Mouse (Mus musculus) spleen, adult 2 months (tissue): ENCODE data around the gene Treml4. TPM values are rescaled to one million over a fixed set of nuclear protein-coding genes. Genes with fewer than 3 reads are reported as not detected.
"Not testable (repeated sequence)": the region's sequence is repeated elsewhere in the genome, so short reads cannot be mapped to it uniquely, and the experiment has no call there.

Experiments used
- DNase-seq, 2 experiments: peaks; one replicate each; pipeline versions ENCODE4 v3.0.0 to v3.0.0-alpha.2; 2012 to 2021; ENCODE audit warnings: low spot score in 2 of 2, low read depth in 1 of 2
- H3K27ac ChIP-seq: fragments of 200-500 bp; 2 replicates; pipeline ENCODE4 v1.5.1; 2012; ENCODE audit warnings: low read length, inconsistent platforms; ENCODE audit not compliant: insufficient read depth
- H3K27me3 ChIP-seq: fragments of 200-500 bp; 2 replicates; pipeline ENCODE4 v1.6.1; 2012; ENCODE audit warnings: mild to moderate bottlenecking, moderate library complexity, low read length, inconsistent platforms; ENCODE audit not compliant: control insufficient read depth, insufficient read depth
- H3K36me3 ChIP-seq: fragments of 200-500 bp; 2 replicates; pipeline ENCODE4 v1.6.1; 2012; ENCODE audit warnings: mild to moderate bottlenecking, low read length, inconsistent platforms; ENCODE audit not compliant: control insufficient read depth, insufficient read depth
- H3K4me1 ChIP-seq: fragments of 200-500 bp; 2 replicates; pipeline ENCODE4 v1.6.1; 2011; ENCODE audit warnings: inconsistent platforms; ENCODE audit not compliant: control insufficient read depth, insufficient read depth, insufficient read length
- H3K4me3 ChIP-seq: fragments of 200-500 bp; 2 replicates; pipeline ENCODE4 v1.5.1; 2011; ENCODE audit warnings: mild to moderate bottlenecking, inconsistent platforms; ENCODE audit not compliant: insufficient read depth, insufficient read length; ENCODE audit errors: extremely low read depth
- CTCF ChIP-seq: fragments of 200-500 bp; IDR thresholded peaks from 2 replicates; pipeline ENCODE4 v1.5.1; 2011; ENCODE audit warnings: mild to moderate bottlenecking, inconsistent platforms; ENCODE audit not compliant: insufficient read depth, insufficient read length, insufficient replicate concordance; ENCODE audit errors: extremely low read depth
- POLR2A ChIP-seq: fragments of 200-500 bp; IDR thresholded peaks from 2 replicates; pipeline ENCODE4 v1.6.1; 2011; ENCODE audit warnings: low read depth, low read length, inconsistent platforms
- WGBS: fragments of 180-500 bp; shearing (Covaris S2); methylation state at CpG from one replicate; pipeline ENCODE4 v1.1.7; 2018; 5-methylcytosine and 5-hydroxymethylcytosine counted together
- polyA plus RNA-seq: library from polyadenylated mRNA; depleted of rRNA; stranded (reverse); fragments of >200 nt; gene quantifications from 2 replicates; pipeline ENCODE4 v1.2.3, GENCODE M21; 2012

Treml4 gene
- polyA plus RNA-seq, 1 experiment, result 50.6 TPM

DNA sequence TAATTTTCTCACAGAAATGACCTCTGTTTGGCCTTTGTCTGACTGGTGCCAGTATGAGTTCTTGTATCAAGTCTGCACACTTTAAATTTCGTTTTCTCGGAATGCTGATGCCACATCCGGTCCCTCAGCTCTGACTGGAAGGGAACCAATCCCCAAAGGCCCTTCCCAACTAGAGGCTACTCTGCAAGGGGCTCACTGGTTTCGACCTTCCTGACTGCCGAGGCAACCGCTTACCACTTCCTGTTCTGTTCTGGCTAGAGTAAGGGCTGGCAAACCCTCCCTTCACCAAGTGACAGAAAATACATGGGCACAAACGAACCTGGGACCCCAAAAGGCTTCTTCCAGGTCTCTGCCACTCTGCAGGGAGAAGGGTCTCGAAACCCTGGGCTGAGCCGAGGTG, 36.8 kb downstream of the Treml4 start:
- Histone ChIP-seq H3K27me3 (no peaks in the 10 kb centered on the region), H3K4me1 (peaks cover 29% of the 10 kb centered on the region; the same call in 1 of the 2 replicates), H3K27ac (peak overlapping the region; percentile 97), H3K36me3 (peaks cover 9% of the 10 kb centered on the region), H3K4me3 (peak overlapping the region; percentile 69)
- TF ChIP-seq POLR2A (no peak), CTCF (no peak)
- under 1% methylated on average over 9 of the region's 9 CpGs for WGBS
- DNase-seq, result peak in 1 of 2 experiments; percentile 70

GRCm38 (mm10) chr17:48301792-48302191, 37.7 kb downstream of the Treml4 start:
- peaks cover 21% of the 10 kb centered on the region; the same call in 1 of the 2 replicates for H3K4me1 ChIP-seq
- no peak for DNase-seq
- H3K36me3 ChIP-seq, result peaks cover 11% of the 10 kb centered on the region
- H3K27ac ChIP-seq, result no peak overlapping the region; the same call in 1 of the 2 replicates
- no peak overlapping the region for H3K4me3 ChIP-seq
- 58% methylated on average over 5 of the region's 5 CpGs for WGBS
- H3K27me3 ChIP-seq, result no peaks in the 10 kb centered on the region
- TF ChIP-seq CTCF (no peak), POLR2A (no peak)

DNA sequence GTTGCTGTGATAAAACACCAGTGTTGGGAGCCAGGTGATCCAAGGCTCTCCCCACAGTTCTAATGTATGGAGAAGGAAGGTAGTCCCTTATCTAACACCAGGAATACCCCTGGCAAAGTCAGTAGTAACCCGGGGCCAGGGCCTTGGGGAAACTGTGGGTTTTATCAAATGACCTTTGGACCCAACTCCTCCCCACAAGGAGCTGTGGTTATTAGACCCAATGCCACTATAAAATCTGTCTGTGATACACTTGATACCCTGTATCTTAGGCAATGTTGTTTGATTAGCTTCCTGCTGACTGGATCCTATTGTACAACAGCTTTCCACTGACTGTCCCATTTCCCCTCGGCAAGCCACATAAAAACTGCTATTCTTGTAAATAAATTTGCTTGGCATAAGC, 48.0 kb downstream of the Treml4 start:
- H3K4me1 ChIP-seq, result peaks cover 9% of the 10 kb centered on the region
- 76% methylated on average over 2 of the region's 2 CpGs for WGBS
- no peak overlapping the region for H3K4me3 ChIP-seq
- H3K27ac ChIP-seq, result no peak overlapping the region
- no peak for DNase-seq
- peaks cover 18% of the 10 kb centered on the region for H3K36me3 ChIP-seq
- TF ChIP-seq CTCF (no peak), POLR2A (no peak)
- no peaks in the 10 kb centered on the region for H3K27me3 ChIP-seq

GRCm38 (mm10) chr17:48315905-48316579, 51.9 kb downstream of the Treml4 start, which contains the start of gene B430306N03Rik:
TSS of gene B430306N03Rik (plus strand) at chr17:48316141.
- Histone ChIP-seq H3K4me3 (peak within 1 kb of the TSS; percentile 27; the same call in 1 of the 2 replicates), H3K4me1 (peaks cover 13% of the 10 kb centered on the region)

GRCm38 (mm10) chr17:48318686-48319085, 54.6 kb downstream of the Treml4 start:
- Histone ChIP-seq H3K4me3 (no peak overlapping the region), H3K4me1 (peaks cover 13% of the 10 kb centered on the region), H3K27me3 (no peaks in the 10 kb centered on the region), H3K27ac (no peak overlapping the region), H3K36me3 (no peaks in the 10 kb centered on the region)
- 82% methylated on average over 1 of the region's 1 CpGs for WGBS
- no peak for DNase-seq
- TF ChIP-seq CTCF, result no peak
- no peak for TF ChIP-seq POLR2A

More at GRCm38 (mm10) chr17:48315905-48316579, 51.9 kb downstream of the Treml4 start, which contains the start of gene B430306N03Rik:
- not testable (repeated sequence) for H3K36me3 ChIP-seq, H3K27me3 ChIP-seq
- WGBS, result 42% methylated on average over 3 of the region's 3 CpGs
- peak within 1 kb of the TSS; percentile 82 for H3K27ac ChIP-seq
- DNase-seq, result peak in 1 of 2 experiments; percentile 42

DNA sequence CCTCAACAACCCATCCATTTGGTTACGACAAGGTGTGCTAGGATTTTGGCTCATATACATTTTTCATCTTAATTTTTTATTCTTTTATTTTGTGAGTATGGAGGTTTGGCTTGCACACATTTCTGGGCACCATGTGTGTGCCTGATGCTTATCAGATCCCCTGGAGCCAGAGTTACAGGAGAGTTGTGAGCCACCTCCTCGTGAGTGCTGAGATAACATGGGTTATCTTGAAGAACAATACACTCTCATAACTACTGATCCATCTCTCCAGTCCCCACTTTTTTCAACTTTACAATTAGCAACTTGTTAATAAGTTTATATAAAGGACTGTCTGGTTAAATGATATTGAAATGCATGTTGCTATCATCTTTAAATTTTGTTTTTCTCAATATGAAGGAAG, 57.2 kb downstream of the Treml4 start:
- no peaks in the 10 kb centered on the region for H3K36me3 ChIP-seq
- TF ChIP-seq POLR2A (no peak), CTCF (no peak)
- H3K27ac ChIP-seq, result no peak overlapping the region
- 80% methylated on average over 2 of the region's 2 CpGs for WGBS
- H3K4me1 ChIP-seq, result peaks cover 16% of the 10 kb centered on the region
- H3K4me3 ChIP-seq, result no peak overlapping the region
- DNase-seq, result no peak
- H3K27me3 ChIP-seq, result no peaks in the 10 kb centered on the region

GRCm38 (mm10) chr17:48323236-48323635, 59.1 kb downstream of the Treml4 start:
- no peaks in the 10 kb centered on the region for H3K27me3 ChIP-seq
- H3K4me1 ChIP-seq, result peaks cover 13% of the 10 kb centered on the region
- no peak for TF ChIP-seq POLR2A
- TF ChIP-seq CTCF, result no peak
- H3K36me3 ChIP-seq, result no peaks in the 10 kb centered on the region
- no peak for DNase-seq
- 93% methylated on average over 3 of the region's 3 CpGs for WGBS
- H3K4me3 ChIP-seq, result no peak overlapping the region
- no peak overlapping the region for H3K27ac ChIP-seq
